Mouse (Mus musculus): ENCODE measurements around the gene Tmem141. TPM values are rescaled to one million over a fixed set of nuclear protein-coding genes. Genes with fewer than 3 reads are reported as not detected.

Gene Tmem141
- polyA plus RNA-seq (2014; fragmentation: Nextera tagmentation; extraction: Ambion mirVana): 25.7 and 26.7 TPM in 2 replicates

DNA sequence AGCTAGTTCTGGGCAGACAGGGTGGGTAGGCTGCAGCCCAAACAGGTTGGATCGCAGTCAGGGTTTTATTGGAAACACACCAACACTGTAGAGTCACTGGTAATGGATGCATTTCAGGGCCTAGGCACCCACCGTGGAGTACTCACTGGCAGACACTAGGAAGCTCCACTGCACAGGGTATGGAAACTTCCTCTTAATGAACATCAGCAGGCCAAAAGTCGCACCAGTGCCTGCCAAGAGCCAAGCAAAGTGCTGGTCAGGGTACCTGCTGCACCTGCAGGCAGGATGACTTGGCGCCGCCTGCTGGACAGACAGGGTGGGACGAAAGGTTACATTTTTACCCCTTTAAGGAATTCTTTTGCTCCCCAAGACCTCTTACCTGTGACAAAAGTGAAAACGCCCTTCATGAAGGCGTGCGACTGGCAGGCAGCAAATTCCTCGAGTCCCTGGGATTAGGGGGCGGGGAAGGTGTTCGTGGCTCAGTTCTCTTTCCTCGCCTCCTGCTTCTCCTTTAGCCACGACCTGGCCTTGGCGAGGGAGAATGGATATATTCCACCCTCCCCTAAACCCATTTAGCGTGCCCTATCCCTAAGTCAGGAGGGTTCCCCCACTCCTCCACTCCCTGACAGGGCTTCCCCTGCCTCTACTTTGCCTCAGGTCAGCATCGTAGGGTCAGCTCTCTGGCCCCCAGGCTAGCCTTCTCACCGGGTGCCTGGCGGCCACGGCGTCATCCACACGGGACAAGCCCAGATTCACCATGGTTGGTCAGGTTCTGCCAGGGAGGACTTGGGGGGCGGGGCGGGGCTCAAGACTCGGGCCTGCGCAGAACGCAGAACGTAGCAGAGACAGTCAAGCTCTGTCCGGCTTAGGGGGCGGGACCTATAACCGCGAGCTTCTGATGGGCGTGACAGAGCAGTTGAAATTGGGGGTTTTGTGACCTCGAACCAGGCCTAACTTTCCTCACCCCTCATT is at the start of gene Tmem141:
Tmem141 (minus strand) TSS at position 777 of the 972 bp plus-strand sequence.
- Histone ChIP-seq H3K27ac (ENCODE audit: low read depth) (peak within 1 kb of the TSS; percentile 47; the same call in 1 of the 2 replicates), H3K9me3 (ENCODE audit: control insufficient read depth, low read length) (no peaks in the 10 kb centered on the region)

DNA sequence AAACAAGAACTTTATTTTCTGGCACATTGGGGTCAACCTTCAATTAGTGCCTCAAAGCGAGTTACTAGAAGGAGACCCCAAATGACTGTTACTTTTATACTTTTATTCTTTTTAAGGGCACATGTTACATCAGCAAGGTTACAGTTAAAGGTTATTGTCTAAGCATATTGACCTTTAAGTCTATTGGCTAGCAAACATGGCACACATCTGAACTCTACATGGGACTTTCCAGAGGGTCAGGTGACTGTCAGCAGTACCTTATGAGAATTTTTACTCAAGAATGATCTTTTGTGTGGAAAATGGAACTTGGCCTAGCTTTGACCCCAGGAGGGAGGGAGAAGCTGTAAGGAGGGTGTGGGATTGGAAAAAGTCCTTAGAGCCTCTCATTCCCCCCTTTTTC is 44.7 kb upstream of the Tmem141 start:
- Histone ChIP-seq H3K27me3 (replicated peaks; ENCODE audit: control insufficient read depth, insufficient read depth, low read length) (no peaks in the 10 kb centered on the region), H3K4me2 (ENCODE audit: low read length) (no peak overlapping the region), H3K4me3 (ENCODE audit: low read depth, low read length) (no peak overlapping the region), H3K9me3 (ENCODE audit: control insufficient read depth, low read length) (no peaks in the 10 kb centered on the region), H3K36me3 (ENCODE audit: control insufficient read depth, insufficient read depth, low read length) (no peaks in the 10 kb centered on the region), H3K4me1 (replicated peaks; ENCODE audit: control insufficient read depth, insufficient read depth, low read length) (no peaks in the 10 kb centered on the region), H3K27ac (ENCODE audit: low read depth) (no peak overlapping the region), H3K9ac (ENCODE audit: low read length) (no peak overlapping the region)
- 65% methylated on average over 1 of the region's 1 CpGs for WGBS
- ATAC-seq (replicated peaks; ENCODE audit: low FRiP score, low TSS enrichment, low read depth) (no peak), DNase-seq (ENCODE audit: low spot score) (no peak)

More for the DNA sequence above, at the start of gene Tmem141:
- peak within 1 kb of the TSS; percentile 49 for H3K9ac ChIP-seq (ENCODE audit: low read length)
- ATAC-seq (replicated peaks; ENCODE audit: low FRiP score, low TSS enrichment, low read depth) (peak; percentile 94), DNase-seq (ENCODE audit: low spot score) (peak; percentile 88)
- H3K4me2 ChIP-seq (ENCODE audit: low read length): peak within 1 kb of the TSS; percentile 87
- H3K27me3 ChIP-seq (replicated peaks; ENCODE audit: control insufficient read depth, insufficient read depth, low read length): peaks cover 19% of the 10 kb centered on the region
- 6% methylated on average over 34 of the region's 34 CpGs for WGBS
- H3K36me3 ChIP-seq (ENCODE audit: control insufficient read depth, insufficient read depth, low read length): no peaks in the 10 kb centered on the region
- peak within 1 kb of the TSS; percentile 50 for H3K4me3 ChIP-seq (ENCODE audit: low read depth, low read length)
- 0 out of 2 replicates have a peak, but pooled peaks cover 8% of the 10 kb centered on the region for H3K4me1 ChIP-seq (replicated peaks; ENCODE audit: control insufficient read depth, insufficient read depth, low read length)

DNA sequence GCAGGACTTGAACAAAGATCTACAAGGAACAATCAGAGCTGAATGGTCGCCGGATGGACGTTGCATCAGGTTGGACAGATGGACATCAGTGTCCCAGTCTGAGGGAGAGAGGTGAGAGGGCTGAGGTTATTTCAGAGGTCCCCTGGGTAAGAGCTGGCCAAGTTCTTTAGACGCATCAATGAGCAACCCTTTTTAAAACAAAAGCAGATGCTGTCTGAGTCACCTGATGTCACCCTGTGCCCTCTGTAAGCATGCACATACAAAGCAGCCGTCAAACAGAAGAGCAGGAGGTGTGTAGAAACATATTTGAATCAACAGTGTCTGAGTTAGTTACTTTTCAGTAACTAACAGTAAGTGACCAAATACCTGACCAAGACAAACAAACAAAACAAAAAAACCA is 42.3 kb upstream of the Tmem141 start:
- no peak for DNase-seq (ENCODE audit: low spot score)
- no peak for ATAC-seq (replicated peaks; ENCODE audit: low FRiP score, low TSS enrichment, low read depth)
- Histone ChIP-seq H3K4me1 (replicated peaks; ENCODE audit: control insufficient read depth, insufficient read depth, low read length) (no peaks in the 10 kb centered on the region), H3K27me3 (replicated peaks; ENCODE audit: control insufficient read depth, insufficient read depth, low read length) (no peaks in the 10 kb centered on the region), H3K27ac (ENCODE audit: low read depth) (no peak overlapping the region), H3K36me3 (ENCODE audit: control insufficient read depth, insufficient read depth, low read length) (no peaks in the 10 kb centered on the region), H3K9me3 (ENCODE audit: control insufficient read depth, low read length) (no peaks in the 10 kb centered on the region), H3K4me2 (ENCODE audit: low read length) (no peak overlapping the region), H3K9ac (ENCODE audit: low read length) (no peak overlapping the region), H3K4me3 (ENCODE audit: low read depth, low read length) (no peak overlapping the region)
- WGBS: 81% methylated on average over 5 of the region's 5 CpGs

DNA sequence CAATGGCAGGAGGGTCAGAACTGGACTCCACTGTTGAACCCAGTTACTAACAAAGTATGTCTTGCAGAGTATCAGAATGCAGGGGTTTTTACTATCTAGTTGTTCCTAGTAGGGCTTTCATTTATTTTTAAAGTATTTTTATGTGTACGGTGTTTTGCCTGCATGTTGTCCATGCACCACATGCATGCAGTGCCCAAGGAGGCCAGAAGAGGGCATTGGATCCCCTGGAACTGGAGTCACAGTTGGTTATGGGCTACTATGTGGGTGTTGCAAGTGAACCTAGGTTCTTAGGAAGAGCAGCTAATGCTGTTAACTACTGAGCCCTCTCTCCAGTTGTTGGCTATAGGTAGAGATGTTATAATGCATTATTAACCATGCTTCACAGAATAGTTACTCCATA is 41.7 kb upstream of the Tmem141 start:
- H3K27ac ChIP-seq (ENCODE audit: low read depth): no peak overlapping the region
- no peaks in the 10 kb centered on the region for H3K9me3 ChIP-seq (ENCODE audit: control insufficient read depth, low read length)
- DNase-seq (ENCODE audit: low spot score) (peak; percentile 67), ATAC-seq (replicated peaks; ENCODE audit: low FRiP score, low TSS enrichment, low read depth) (no peak)
- 91% methylated on average over 1 of the region's 1 CpGs for WGBS
- H3K9ac ChIP-seq (ENCODE audit: low read length): no peak overlapping the region
- no peak overlapping the region for H3K4me2 ChIP-seq (ENCODE audit: low read length)
- H3K4me1 ChIP-seq (replicated peaks; ENCODE audit: control insufficient read depth, insufficient read depth, low read length): no peaks in the 10 kb centered on the region
- no peaks in the 10 kb centered on the region for H3K36me3 ChIP-seq (ENCODE audit: control insufficient read depth, insufficient read depth, low read length)
- no peaks in the 10 kb centered on the region for H3K27me3 ChIP-seq (replicated peaks; ENCODE audit: control insufficient read depth, insufficient read depth, low read length)
- no peak overlapping the region for H3K4me3 ChIP-seq (ENCODE audit: low read depth, low read length)

DNA sequence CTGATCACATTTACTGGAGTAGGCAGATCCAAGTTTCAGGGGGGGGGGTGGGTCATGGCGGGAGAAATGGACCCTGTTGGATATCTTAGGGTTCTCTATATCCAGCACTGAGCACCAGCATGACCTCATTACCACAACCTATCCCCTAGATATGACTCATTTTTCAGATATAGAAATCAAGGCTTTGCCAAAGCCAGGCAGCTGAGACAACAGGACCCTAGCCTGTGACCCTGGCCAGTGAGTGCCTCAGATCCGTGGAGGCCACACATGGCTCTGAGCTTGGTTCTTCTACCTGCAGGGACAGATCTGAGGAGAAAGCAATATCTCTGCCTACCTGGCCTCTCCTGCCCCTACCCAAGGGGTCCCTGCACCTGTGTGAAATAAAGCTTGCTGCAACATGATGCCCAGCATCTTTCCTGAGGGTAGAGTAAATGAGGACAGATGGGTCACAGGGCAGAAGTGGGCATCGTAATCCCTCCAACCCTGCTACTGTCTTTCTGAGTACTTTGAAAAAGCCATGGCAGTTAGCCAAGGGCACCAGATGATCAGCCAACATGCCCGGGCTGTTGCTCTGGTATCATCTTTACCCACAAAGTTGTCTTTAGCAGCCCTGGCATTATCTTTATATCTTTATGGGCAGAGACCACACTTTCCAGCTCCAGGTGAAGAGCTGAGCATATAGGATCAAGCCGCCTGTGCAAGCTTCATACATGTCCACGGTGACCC is 39.6 kb upstream of the Tmem141 start:
- ATAC-seq (replicated peaks; ENCODE audit: low FRiP score, low TSS enrichment, low read depth): no peak
- no peak overlapping the region for H3K4me3 ChIP-seq (ENCODE audit: low read depth, low read length)
- H3K4me2 ChIP-seq (ENCODE audit: low read length): no peak overlapping the region
- no peaks in the 10 kb centered on the region for H3K27me3 ChIP-seq (replicated peaks; ENCODE audit: control insufficient read depth, insufficient read depth, low read length)
- no peak for DNase-seq (ENCODE audit: low spot score)
- H3K4me1 ChIP-seq (replicated peaks; ENCODE audit: control insufficient read depth, insufficient read depth, low read length): no peaks in the 10 kb centered on the region
- H3K9ac ChIP-seq (ENCODE audit: low read length): no peak overlapping the region
- no peak overlapping the region for H3K27ac ChIP-seq (ENCODE audit: low read depth)
- H3K9me3 ChIP-seq (ENCODE audit: control insufficient read depth, low read length): no peaks in the 10 kb centered on the region
- H3K36me3 ChIP-seq (ENCODE audit: control insufficient read depth, insufficient read depth, low read length): no peaks in the 10 kb centered on the region
- WGBS: 87% methylated on average over 6 of the region's 6 CpGs

- DNase-seq (ENCODE audit: low spot score): no peak
- no peak for ATAC-seq (replicated peaks; ENCODE audit: low FRiP score, low TSS enrichment, low read depth)
- no peaks in the 10 kb centered on the region for H3K4me1 ChIP-seq (replicated peaks; ENCODE audit: control insufficient read depth, insufficient read depth, low read length)
- no peak overlapping the region for H3K27ac ChIP-seq (ENCODE audit: low read depth)
- 82% methylated on average over 8 of the region's 8 CpGs for WGBS
- no peaks in the 10 kb centered on the region for H3K27me3 ChIP-seq (replicated peaks; ENCODE audit: control insufficient read depth, insufficient read depth, low read length)
- H3K4me3 ChIP-seq (ENCODE audit: low read depth, low read length): no peak overlapping the region
- H3K4me2 ChIP-seq (ENCODE audit: low read length): no peak overlapping the region
- H3K36me3 ChIP-seq (ENCODE audit: control insufficient read depth, insufficient read depth, low read length): no peaks in the 10 kb centered on the region
- no peak overlapping the region for H3K9ac ChIP-seq (ENCODE audit: low read length)
- H3K9me3 ChIP-seq (ENCODE audit: control insufficient read depth, low read length): no peaks in the 10 kb centered on the region
These were observed 38.5 kb upstream of the Tmem141 start for GRCm38 (mm10) chr2:25660279-25660678.

GRCm38 (mm10) chr2:25657652-25658051 is 35.8 kb upstream of the Tmem141 start, which contains the start of gene Lcn5:
Gene Lcn5 (plus strand): TSS chr2:25657952.
- no peaks in the 10 kb centered on the region for H3K36me3 ChIP-seq (ENCODE audit: control insufficient read depth, insufficient read depth, low read length)
- H3K27me3 ChIP-seq (replicated peaks; ENCODE audit: control insufficient read depth, insufficient read depth, low read length): no peaks in the 10 kb centered on the region
- no peak for ATAC-seq (replicated peaks; ENCODE audit: low FRiP score, low TSS enrichment, low read depth)
- no peaks in the 10 kb centered on the region for H3K9me3 ChIP-seq (ENCODE audit: control insufficient read depth, low read length)
- no peaks in the 10 kb centered on the region for H3K4me1 ChIP-seq (replicated peaks; ENCODE audit: control insufficient read depth, insufficient read depth, low read length)
- H3K4me3 ChIP-seq (ENCODE audit: low read depth, low read length): no peak within 1 kb of the TSS
- no peak for DNase-seq (ENCODE audit: low spot score)
- no peak within 1 kb of the TSS for H3K4me2 ChIP-seq (ENCODE audit: low read length)
- H3K27ac ChIP-seq (ENCODE audit: low read depth): no peak within 1 kb of the TSS
- H3K9ac ChIP-seq (ENCODE audit: low read length): no peak within 1 kb of the TSS

DNA sequence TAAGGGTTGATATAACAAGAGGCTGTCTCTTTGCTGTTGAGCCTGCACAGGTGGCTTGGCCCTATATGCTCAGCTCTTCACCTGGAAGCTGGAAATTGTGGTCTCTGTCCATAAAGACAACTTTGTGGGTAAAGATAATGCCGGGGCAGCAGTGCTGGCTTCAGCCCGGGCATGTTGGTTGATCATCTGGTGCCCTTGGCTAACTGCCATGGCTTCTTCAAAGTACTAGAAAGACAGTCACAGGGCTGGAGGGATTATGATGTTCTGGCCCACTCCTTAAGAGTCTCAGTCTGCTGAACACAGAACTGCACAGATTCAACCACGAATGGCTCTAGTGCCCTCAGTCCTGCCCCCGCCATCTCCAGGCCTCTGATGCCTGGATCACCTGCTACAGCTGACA is 35.4 kb upstream of the Tmem141 start:
- Histone ChIP-seq H3K4me2 (ENCODE audit: low read length) (no peak overlapping the region), H3K4me1 (replicated peaks; ENCODE audit: control insufficient read depth, insufficient read depth, low read length) (no peaks in the 10 kb centered on the region), H3K27ac (ENCODE audit: low read depth) (no peak overlapping the region), H3K9me3 (ENCODE audit: control insufficient read depth, low read length) (no peaks in the 10 kb centered on the region), H3K4me3 (ENCODE audit: low read depth, low read length) (no peak overlapping the region), H3K27me3 (replicated peaks; ENCODE audit: control insufficient read depth, insufficient read depth, low read length) (no peaks in the 10 kb centered on the region), H3K36me3 (ENCODE audit: control insufficient read depth, insufficient read depth, low read length) (no peaks in the 10 kb centered on the region), H3K9ac (ENCODE audit: low read length) (no peak overlapping the region)
- ATAC-seq (replicated peaks; ENCODE audit: low FRiP score, low TSS enrichment, low read depth) (no peak), DNase-seq (ENCODE audit: low spot score) (no peak)
- 90% methylated on average over 4 of the region's 4 CpGs for WGBS

All from intestine, embryonic 14.5 days (tissue).